Mouse (Mus musculus) ES-E14 (cell line): ENCODE results near the gene Heg1. TPM values are rescaled to one million over a fixed set of nuclear protein-coding genes. Genes with fewer than 3 reads are reported as not detected.

Experiments
- DNase-seq: peaks from one replicate; pipeline ENCODE4 v3.0.0-alpha.2; 2013; ENCODE audit warnings: low read depth, low spot score
- H3K27ac ChIP-seq: 2 replicates; pipeline ENCODE4 v1.5.1; 2012; ENCODE audit warnings: low read depth, mild to moderate bottlenecking, low read length, moderate library complexity, mixed read lengths; ENCODE audit not compliant: poor library complexity, insufficient read depth, severe bottlenecking
- H3K36me3 ChIP-seq: 2 replicates; pipeline ENCODE4 v1.6.1; 2012; ENCODE audit warnings: mild to moderate bottlenecking, low read length, moderate library complexity, mixed read lengths; ENCODE audit not compliant: control insufficient read depth, poor library complexity, insufficient read depth, severe bottlenecking
- H3K4me1 ChIP-seq, 2 experiments: fragments of 150-350 bp in 1 of 2; sonication (generic) in 1 of 2; 2 replicates each; pipeline ENCODE4 v1.6.1; 2012; ENCODE audit warnings: low read length in 2 of 2, mild to moderate bottlenecking in 1 of 2, mixed read lengths in 1 of 2; ENCODE audit not compliant: control insufficient read depth in 2 of 2, insufficient read depth in 2 of 2, poor library complexity in 1 of 2
- H3K4me3 ChIP-seq, 2 experiments: fragments of 150-350 bp in 1 of 2; sonication (generic) in 1 of 2; 2 replicates each; pipeline ENCODE4 v1.5.1; 2012; ENCODE audit warnings: low read length in 2 of 2, low read depth in 1 of 2, mild to moderate bottlenecking in 1 of 2, mixed read lengths in 1 of 2; ENCODE audit not compliant: insufficient read depth in 1 of 2, poor library complexity in 1 of 2, severe bottlenecking in 1 of 2
- H3K9ac ChIP-seq: 2 replicates; pipeline ENCODE4 v1.6.1; 2012; ENCODE audit warnings: low read depth, mild to moderate bottlenecking, low read length, mixed read lengths; ENCODE audit not compliant: poor library complexity, insufficient read depth, severe bottlenecking
- H3K9me3 ChIP-seq: fragments of 150-350 bp; sonication (generic); 2 replicates; pipeline ENCODE4 v1.6.1; 2012; ENCODE audit warnings: low read depth, mild to moderate bottlenecking, low read length; ENCODE audit not compliant: control insufficient read depth, insufficient read depth
- CHD2 ChIP-seq: IDR thresholded peaks from 2 replicates; pipeline ENCODE4 v1.6.1; 2014; ENCODE audit warnings: mild to moderate bottlenecking, low read depth, low read length, inconsistent platforms
- HCFC1 ChIP-seq: IDR thresholded peaks from 2 replicates; pipeline ENCODE4 v1.6.1; 2012; ENCODE audit warnings: low read length, inconsistent platforms, borderline replicate concordance; ENCODE audit not compliant: insufficient read depth
- MAFK ChIP-seq: IDR thresholded peaks from 2 replicates; pipeline ENCODE4 v1.6.1; 2014; ENCODE audit warnings: mild to moderate bottlenecking, low read depth, low read length, inconsistent platforms; ENCODE audit not compliant: insufficient read depth
- ZC3H11A ChIP-seq: IDR thresholded peaks from 2 replicates; pipeline ENCODE4 v1.6.1; 2012; ENCODE audit warnings: low read depth, mild to moderate bottlenecking, inconsistent platforms, low read length, borderline replicate concordance
- ZNF384 ChIP-seq: IDR thresholded peaks from 2 replicates; pipeline ENCODE4 v1.6.1; 2012; ENCODE audit warnings: low read depth, low read length, inconsistent platforms
- in situ Hi-C, 2 experiments: fragments of 600-800 bp; cut with MboI; formaldehyde crosslinking; loops; one replicate each; pipeline ENCODE4 v1.15.1; 2025; ENCODE audit warnings: low sequenced_read_pairs in 2 of 2, inconsistent platforms in 1 of 2; ENCODE audit not compliant: unreplicated experiment in 2 of 2
- total RNA-seq: library from RNA; depleted of rRNA; stranded (reverse); fragments of 300-350 nt; gene quantifications from 2 replicates; pipeline ENCODE4 v1.2.3, GENCODE M21; 2012

Gene Heg1
- total RNA-seq, 1 experiment: 8.7 TPM

- Histone ChIP-seq H3K9ac (no peak overlapping the region), H3K4me1 (no peaks in the 10 kb centered on the region), H3K36me3 (no peaks in the 10 kb centered on the region), H3K4me3 (no peak overlapping the region), H3K9me3 (no peaks in the 10 kb centered on the region), H3K27ac (no peak overlapping the region)
- no peak for DNase-seq
- in situ Hi-C loops: no loop called here
- no peak for TF ChIP-seq HCFC1
- no peak for TF ChIP-seq ZNF384
- no peak for TF ChIP-seq ZC3H11A
- TF ChIP-seq CHD2: no peak
- no peak for TF ChIP-seq MAFK
Observed at GRCm38 (mm10) chr16:33670340-33670739, 13.8 kb upstream of the Heg1 start.

- DNase-seq: no peak
- Histone ChIP-seq H3K27ac (no peak overlapping the region), H3K4me1 (no peaks in the 10 kb centered on the region), H3K36me3 (no peaks in the 10 kb centered on the region), H3K9ac (no peak overlapping the region), H3K9me3 (no peaks in the 10 kb centered on the region), H3K4me3 (no peak overlapping the region)
- no peak for TF ChIP-seq MAFK
- no peak for TF ChIP-seq ZC3H11A
- TF ChIP-seq HCFC1: no peak
- no peak for TF ChIP-seq ZNF384
- TF ChIP-seq CHD2: no peak
- in situ Hi-C loops: no loop called here
Observed at GRCm38 (mm10) chr16:33670933-33671332, 13.2 kb upstream of the Heg1 start.

- no peak overlapping the region for H3K9ac ChIP-seq
- H3K9me3 ChIP-seq: no peaks in the 10 kb centered on the region
- in situ Hi-C loops: no loop called here
- no peaks in the 10 kb centered on the region for H3K36me3 ChIP-seq
- no peak for DNase-seq
- H3K4me1 ChIP-seq: peaks cover 0 to 3% of the 10 kb centered on the region in 2 experiments; a peak in 1 of 4 replicates
- TF ChIP-seq ZC3H11A (no peak), HCFC1 (no peak), ZNF384 (no peak), MAFK (no peak), CHD2 (no peak)
- H3K4me3 ChIP-seq: no peak overlapping the region
- H3K27ac ChIP-seq: no peak overlapping the region
Observed at GRCm38 (mm10) chr16:33672188-33672587, 12.0 kb upstream of the Heg1 start.

GRCm38 (mm10) chr16:33672643-33673042, 11.5 kb upstream of the Heg1 start:
- Histone ChIP-seq H3K9ac (no peak overlapping the region), H3K27ac (no peak overlapping the region), H3K9me3 (no peaks in the 10 kb centered on the region), H3K4me1 (peaks cover under 1 to 3% of the 10 kb centered on the region in 2 experiments; a peak in 2 of 4 replicates), H3K36me3 (no peaks in the 10 kb centered on the region), H3K4me3 (no peak overlapping the region)
- in situ Hi-C loops: no loop called here
- DNase-seq: no peak
- TF ChIP-seq CHD2 (no peak), ZC3H11A (no peak), MAFK (no peak), ZNF384 (no peak), HCFC1 (no peak)

GRCm38 (mm10) chr16:33673530-33674109, 10.6 kb upstream of the Heg1 start:
- H3K36me3 ChIP-seq: no peaks in the 10 kb centered on the region
- no peak overlapping the region for H3K4me3 ChIP-seq
- peaks cover 6 to 7% of the 10 kb centered on the region in 2 experiments; a peak in 2 of 4 replicates for H3K4me1 ChIP-seq
- no peaks in the 10 kb centered on the region for H3K9me3 ChIP-seq
- DNase-seq: no peak
- TF ChIP-seq CHD2 (no peak), ZNF384 (no peak), ZC3H11A (no peak), MAFK (no peak), HCFC1 (no peak)
- in situ Hi-C loops: no loop called here
- no peak overlapping the region for H3K9ac ChIP-seq
- no peak overlapping the region for H3K27ac ChIP-seq
